Mouse (Mus musculus) spleen, adult 12 weeks (tissue): ENCODE results near the gene Zfp94.
"Not testable (repeated sequence)": the region's sequence is repeated elsewhere in the genome, so short reads cannot be mapped to it uniquely, and the experiment has no call there.

Source experiments
- DNase-seq: peaks from one replicate; pipeline ENCODE4 v3.0.0; 2022; ENCODE audit warnings: low spot score

Zfp94 gene

DNA sequence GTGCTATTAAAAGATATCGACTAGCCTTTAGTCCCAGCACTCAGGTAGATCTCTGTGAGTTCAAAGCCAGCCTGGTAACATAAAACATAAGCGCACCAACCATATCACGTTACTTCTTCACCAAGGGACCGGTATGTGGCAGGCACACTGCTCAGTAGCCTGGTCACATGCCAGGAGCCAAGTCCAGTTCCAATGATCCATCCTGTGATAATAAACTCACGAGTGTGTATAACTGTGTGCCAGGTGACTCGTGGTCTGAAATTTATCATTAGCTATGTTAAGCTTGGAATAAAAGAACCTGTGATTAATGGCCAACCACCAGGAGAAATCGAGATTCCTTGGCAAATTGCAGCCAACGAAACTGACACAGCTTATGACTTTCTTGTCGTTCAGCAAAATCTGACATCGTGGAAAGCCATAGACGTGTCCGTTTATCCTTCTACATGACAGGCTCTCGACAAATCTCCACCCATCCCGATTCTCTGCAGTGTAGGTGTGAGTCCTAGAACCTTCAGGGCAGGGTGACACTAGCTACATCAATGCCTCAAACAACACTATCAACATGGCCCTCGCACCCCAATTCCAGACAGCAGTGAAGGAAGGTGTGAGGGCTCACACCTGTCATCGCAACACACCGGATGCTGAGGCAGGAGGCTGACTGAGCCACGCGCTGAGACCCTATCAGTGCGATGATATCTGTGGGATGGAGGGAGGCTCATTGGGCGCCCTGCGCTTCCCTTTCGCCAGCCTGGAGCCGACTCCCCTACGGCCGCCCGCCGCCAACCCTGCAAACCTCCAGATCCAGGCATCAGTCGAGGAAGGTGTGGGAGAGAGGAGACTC, 520 bp downstream of the Zfp94 start:
- DNase-seq: no peak

- no peak for DNase-seq
Observed at GRCm38 (mm10) chr7:24300771-24301282, 15.6 kb downstream of the Zfp94 start, which contains the start of gene Zfp61. TSS of gene Zfp61 (minus strand) at chr7:24301232.

- no peak for DNase-seq
Observed at GRCm38 (mm10) chr7:24299823-24300481, 16.5 kb downstream of the Zfp94 start.

- DNase-seq: peak; percentile 42
Observed at GRCm38 (mm10) chr7:24298973-24299708, 17.3 kb downstream of the Zfp94 start.

DNA sequence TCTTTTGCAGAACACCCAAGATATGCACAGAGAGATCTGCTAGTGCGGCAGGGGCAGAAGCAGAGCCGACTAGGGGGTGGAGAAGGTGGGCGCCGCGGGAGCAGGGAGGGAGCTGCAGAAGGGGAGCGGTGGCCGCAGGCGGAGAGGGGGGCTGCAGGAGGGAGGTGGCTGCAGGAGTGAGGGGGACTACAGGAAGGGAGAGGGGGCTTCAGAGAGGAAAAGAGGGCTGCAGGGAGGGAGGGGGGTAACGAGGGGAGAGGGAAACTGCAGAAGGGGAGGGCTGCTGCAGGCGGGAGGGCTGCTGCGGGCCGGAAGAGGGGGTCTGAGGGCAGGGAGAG, 17.9 kb downstream of the Zfp94 start:
- no peak for DNase-seq

DNA sequence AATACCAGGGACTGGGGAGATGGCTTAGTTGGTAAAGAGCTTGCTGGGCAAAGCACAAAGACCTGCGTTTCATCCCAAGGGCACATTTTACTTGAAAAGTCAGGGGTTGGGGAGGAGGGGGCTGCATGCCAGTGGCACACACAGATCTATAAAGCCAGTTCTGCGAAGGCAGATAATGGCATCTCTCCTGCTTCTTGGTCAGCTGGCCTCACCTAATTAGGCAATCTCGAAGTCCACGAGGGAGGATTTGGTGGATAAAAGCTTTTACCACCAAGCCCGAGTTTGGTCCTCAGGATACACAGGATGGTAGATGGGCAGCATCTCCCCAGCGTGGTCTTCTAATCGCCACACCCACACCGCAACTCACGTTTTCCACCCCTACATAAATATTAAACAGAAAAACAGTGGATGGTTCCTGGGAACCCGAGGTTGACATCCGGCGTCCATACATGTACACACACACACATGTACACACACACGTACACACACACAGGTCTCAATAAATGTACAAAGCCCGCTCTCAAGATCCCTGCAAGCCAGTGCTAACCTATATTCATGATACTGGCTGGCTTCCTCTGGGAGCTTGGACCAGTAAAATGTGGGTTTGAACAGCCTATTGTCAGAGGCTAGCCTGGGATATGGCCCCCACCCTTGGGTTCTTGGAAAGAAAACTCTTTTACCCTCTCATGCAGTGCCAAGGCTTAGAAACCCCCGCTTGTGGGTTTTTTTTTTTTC, 18.9 kb downstream of the Zfp94 start:
- no peak for DNase-seq

GRCm38 (mm10) chr7:24296386-24296785, 20.1 kb downstream of the Zfp94 start:
- no peak for DNase-seq

GRCm38 (mm10) chr7:24295376-24295775, 21.1 kb downstream of the Zfp94 start:
- DNase-seq: no peak

GRCm38 (mm10) chr7:24294763-24295162, 21.7 kb downstream of the Zfp94 start:
- no peak for DNase-seq

DNA sequence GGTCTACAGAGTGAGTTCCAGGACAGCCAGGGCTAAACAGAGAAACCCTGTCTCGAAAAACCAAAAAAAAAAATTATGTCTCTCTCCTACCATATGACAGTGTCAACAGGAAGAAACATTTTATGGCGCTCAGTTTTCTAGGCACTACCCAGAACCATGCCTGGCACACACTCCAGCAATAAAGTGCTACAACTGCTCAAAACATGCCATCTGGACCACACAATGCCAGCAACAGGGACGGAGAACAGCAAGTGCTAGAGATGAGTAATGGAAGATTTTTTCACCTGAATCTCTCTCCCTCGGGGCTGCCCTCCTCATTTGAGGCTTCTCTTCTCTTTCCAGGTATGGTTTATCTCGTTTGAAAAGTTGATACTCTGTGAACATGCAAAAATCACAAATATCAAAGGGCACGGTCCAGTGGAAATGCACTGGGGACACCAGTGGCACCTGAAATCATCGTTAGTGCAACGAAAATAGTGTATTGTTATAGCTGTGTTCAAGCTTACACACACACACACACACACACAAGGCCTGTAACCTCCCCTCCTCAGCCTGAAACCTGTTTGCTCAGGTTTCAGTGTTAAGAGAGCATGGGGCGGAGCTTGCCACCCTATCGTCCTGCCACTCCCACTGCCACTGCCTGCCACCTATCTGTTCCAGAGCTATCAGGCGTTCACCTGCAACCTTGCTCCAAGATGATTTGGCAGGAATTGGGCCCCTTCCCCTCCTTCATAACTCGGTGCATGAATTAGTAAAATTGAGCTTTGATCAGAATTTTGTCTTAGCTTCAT, 23.2 kb downstream of the Zfp94 start:
- no peak for DNase-seq

DNA sequence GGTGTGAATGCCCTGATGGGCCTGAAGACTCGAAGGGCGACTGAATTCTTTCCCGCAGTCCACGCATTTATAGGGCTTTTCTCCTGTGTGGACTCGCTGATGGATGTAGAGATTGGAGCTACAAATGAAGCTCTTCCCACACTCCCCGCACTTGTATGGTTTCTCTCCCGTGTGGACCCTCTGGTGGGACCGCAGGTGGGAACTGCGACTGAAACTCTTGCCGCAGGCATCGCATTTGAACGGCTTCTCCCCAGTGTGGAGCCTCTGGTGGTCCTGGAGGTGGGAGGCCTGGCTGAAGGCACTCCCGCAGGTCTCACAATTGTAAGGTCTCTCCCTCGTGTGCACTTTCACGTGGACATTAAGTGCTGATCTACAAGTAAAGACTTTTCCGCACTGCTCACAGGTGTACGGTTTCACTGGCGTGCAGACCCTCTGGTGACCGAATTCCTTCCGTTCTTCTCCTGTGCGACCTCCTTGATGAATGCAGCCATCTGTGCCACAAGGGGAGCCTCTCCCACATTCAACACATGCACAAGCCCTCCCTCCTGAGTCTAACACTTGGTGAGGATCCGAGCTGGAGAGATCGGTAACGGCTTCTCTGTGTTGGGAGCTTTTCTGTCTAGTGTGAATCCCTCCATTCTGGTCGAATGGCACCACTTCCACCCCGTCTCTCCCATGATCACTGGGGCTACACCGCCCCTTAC, 24.9 kb downstream of the Zfp94 start:
- no peak for DNase-seq

DNA sequence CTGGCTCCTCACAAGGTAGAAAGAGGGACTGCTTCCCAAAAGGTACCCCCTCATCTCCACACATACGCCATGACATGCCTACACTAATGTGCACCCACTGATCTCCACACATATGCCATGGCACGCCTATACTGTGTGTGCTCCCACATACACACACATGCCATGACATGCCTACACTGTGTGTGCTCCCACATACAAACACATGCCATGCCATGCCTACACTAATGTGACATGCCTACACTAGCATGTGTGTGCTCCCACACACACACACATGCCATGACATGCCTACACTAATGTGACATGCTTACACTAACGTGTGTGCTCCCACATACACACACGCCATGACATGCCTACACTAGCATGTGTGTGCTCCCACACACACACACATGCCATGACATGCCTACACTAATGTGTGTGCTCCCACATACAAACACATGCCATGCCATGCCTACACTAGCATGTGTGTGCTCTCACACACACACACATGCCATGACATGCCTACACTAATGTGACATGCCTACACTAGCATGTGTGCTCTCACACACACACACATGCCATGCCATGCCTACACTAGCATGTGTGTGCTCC, 26.3 kb downstream of the Zfp94 start:
- no peak for DNase-seq

DNA sequence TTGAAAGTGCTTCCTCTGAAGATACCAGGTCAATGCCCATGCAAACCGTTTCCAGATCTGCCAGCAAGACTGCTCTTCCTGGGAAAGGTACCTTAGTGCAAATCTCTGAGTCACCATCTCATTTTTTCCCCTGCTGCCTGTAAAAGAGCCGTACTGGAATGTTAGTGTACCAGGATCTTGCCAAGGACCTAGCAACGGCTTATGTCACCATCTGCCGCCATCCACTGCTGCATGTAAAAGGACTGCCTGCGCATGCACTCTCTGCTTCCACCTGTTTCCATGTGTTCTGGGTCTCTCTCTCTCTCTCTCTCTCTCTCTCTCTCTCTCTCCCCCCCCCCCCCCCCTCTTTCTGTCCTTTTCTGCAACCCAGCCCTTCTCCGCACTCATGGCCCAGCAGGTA, 28.0 kb downstream of the Zfp94 start:
- no peak for DNase-seq

- DNase-seq: no peak
Observed at GRCm38 (mm10) chr7:24287670-24288069, 28.8 kb downstream of the Zfp94 start.

DNA sequence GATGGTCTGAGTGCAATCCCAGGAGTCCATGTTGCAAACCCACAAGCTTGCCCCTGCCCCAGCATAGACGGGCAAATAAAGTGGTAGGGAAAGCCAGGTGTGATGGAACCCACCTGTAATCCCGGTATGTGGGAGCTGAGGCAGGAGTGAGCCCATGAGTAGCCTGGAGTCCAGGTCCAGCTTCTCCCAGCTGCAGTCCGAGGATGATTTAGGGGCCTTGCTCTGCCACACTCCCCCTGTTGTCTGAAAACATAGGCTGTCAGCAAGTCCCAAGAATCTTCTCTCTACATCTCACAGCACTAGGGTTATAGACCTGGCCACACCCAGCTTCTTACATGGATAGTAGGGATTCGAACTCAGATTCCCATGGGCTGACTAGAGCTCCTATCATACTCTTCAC, 29.6 kb downstream of the Zfp94 start:
- DNase-seq: no peak

DNA sequence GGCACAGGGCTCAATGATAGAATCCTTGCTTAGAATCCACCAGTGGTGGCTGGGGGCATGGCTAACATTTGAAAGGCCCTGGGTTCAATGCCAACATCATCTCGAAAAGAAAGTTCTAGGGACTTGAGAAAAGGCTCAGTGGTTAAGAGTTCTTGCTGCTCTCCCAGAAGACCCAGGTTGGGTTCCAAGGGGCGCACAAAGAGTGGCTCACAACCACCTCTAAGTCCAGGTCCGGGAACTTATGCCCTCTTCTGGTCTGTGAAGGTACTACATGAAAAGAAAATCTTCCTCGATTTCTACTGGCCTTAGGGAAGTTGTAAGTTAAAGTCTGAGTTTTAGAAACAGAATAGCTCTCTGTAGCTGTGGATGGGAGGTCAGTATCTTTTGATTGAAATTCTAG, 30.4 kb downstream of the Zfp94 start:
- DNase-seq: no peak

DNA sequence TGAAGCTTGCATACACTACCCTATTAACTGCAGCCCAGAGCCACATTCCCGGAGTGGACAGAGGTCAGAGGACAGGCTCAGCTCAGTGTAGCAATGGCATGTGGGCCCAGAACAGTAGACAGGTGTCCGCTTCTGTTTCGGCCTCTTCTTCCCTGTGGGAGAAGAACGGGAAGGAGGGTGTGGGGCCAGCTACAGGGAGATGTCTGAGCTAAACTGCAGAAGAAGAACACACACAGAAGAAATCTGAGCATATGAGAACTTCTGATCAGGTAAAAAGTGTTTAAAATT, 35.7 kb downstream of the Zfp94 start:
- no peak for DNase-seq

GRCm38 (mm10) chr7:24280031-24280857, 36.2 kb downstream of the Zfp94 start:
- no peak for DNase-seq

GRCm38 (mm10) chr7:24278771-24279170, 37.7 kb downstream of the Zfp94 start:
- DNase-seq: not testable (repeated sequence)

DNA sequence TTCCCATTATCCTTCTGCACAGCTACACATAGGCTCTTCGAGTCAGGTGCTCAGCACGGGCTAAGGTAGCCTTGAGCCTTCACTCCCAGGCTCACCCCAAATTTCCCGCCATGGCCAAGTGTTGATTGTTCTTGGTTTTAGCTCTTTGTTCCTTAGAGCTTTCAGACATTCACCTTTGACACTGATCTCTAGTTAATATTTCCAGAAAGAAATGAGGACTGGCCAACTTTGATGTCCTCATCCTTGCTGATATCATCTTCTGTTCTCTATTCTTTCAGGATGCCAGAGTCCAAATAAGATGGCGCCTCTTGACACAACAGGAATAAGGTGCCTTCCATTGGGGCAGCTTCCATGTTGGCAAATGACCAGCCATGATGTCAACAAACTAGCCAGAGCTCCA, 42.0 kb downstream of the Zfp94 start:
- no peak for DNase-seq
